Mouse (Mus musculus) heart, adult 18-20 months (tissue): ENCODE data around the gene Nid1. TPM values are rescaled to one million over a fixed set of nuclear protein-coding genes. Genes with fewer than 3 reads are reported as not detected.
A peak's percentile ranks its signal among the peaks of the same experiment; 100 is the strongest.
"Not testable (repeated sequence)": the region's sequence is repeated elsewhere in the genome, so short reads cannot be mapped to it uniquely, and the experiment has no call there.

Experiments used
- DNase-seq, 2 experiments: peaks; one replicate each; pipeline ENCODE4 v3.0.0; 2021 to 2022; ENCODE audit warnings: mixed read lengths in 1 of 2
- total RNA-seq, 2 experiments: library from RNA; stranded (reverse); gene quantifications; 2 replicates each; pipeline ENCODE4 v1.2.3; 2021

Gene Nid1
- total RNA-seq, 2 experiments from 2014 or later = 44.3 to 51.5 TPM

GRCm38 (mm10) chr13:13453332-13453731 is 16.0 kb downstream of the Nid1 start:
- DNase-seq = not testable (repeated sequence)

- not testable (repeated sequence) for DNase-seq
These were observed 16.9 kb downstream of the Nid1 start for GRCm38 (mm10) chr13:13454249-13454648.

DNA sequence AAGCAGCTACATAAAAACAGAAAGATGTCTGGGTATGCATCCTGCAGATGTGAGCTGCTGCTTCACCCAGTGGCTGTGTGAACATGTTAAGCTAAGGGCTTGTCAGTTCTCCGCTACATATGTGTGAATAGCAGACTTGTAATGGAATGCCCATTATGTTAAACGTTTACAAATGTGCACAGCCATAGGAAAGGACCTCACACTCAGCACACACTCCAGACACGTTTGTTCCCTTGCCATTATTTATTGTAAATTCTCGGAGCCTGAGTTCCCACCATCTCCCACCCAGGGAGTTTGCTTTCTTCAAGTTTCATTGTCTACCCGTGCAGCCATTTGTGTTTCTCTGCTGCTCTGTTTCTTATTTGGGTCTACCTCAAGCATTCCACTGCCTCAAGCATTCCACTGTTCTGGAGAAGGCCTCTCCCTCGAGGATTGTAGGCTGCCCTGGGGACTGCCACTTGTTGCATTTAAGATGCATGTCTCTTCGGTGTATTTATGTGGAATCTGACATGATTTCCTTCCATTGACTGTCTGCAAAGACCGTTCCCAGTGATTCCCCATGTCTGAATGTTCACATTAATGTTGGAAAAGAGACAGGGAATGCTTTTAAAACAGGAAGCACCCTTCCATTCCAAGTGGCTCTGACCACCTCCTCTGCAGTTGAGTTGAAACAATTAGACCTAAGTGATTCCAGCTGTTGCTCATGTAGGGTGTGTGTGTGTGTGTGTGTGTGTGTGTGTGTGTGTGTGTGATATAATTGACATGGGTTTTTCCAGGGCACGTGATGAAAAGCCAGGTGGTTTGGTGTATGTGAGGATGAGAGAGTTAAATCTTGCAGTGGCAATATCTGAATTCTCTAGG is 18.5 kb downstream of the Nid1 start:
- DNase-seq = not testable (repeated sequence)

DNA sequence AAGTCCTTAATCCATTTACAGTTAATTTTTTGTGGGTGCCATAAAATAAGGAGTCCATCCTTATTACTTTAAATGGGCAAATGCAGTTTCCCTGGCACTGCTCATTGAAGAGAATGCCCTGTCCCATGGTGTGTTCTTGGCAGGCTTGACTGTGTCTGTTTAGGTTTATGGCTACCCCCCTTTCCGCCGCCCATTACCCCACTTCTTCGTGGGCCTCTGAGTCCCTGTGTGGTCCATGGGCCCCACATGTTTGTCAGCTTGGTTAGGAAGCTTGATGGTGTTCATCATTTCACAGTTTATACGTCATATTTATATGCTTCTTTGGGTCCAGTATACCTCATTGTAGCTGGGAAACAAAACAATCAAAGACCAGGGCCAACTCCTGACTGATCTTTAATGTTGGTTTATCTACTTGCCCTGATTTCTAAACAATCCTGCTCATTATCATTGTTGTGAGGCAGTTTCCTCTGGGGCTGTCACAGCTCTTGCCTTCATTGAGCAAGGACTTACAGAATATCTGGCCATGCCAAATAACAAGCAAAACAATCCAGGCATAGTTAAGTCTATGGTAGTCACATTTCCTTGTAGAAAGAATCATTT is 20.9 kb downstream of the Nid1 start:
- DNase-seq = no peak

GRCm38 (mm10) chr13:13460521-13461138 is 23.3 kb downstream of the Nid1 start:
- DNase-seq = no peak

GRCm38 (mm10) chr13:13461446-13462192 is 24.3 kb downstream of the Nid1 start:
- no peak for DNase-seq

- no peak for DNase-seq
These were observed 26.6 kb downstream of the Nid1 start for GRCm38 (mm10) chr13:13463949-13464348.

- DNase-seq = not testable (repeated sequence)
These were observed 29.9 kb downstream of the Nid1 start for GRCm38 (mm10) chr13:13467249-13467648.

DNA sequence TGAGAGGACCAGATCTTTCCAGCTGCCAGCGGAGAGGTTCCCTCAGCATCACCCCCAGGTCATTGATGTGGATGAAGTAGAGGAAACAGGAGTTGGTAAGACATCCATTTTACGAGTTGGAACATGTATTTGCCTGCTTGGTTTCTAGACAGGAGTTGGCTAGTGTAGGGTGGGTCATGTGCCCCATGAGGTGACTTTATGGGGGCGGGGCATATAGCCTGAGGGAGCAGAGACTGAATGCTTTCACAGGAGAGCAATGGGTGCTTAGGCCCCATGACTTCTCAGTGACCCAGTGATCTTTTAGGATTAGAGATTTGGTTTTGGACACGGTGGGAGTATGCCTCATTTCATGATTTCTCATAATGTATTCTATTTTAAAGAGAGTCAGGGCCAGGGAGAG is 31.2 kb downstream of the Nid1 start:
- no peak for DNase-seq

GRCm38 (mm10) chr13:13471334-13471757 is 34.0 kb downstream of the Nid1 start:
- DNase-seq = no peak

DNA sequence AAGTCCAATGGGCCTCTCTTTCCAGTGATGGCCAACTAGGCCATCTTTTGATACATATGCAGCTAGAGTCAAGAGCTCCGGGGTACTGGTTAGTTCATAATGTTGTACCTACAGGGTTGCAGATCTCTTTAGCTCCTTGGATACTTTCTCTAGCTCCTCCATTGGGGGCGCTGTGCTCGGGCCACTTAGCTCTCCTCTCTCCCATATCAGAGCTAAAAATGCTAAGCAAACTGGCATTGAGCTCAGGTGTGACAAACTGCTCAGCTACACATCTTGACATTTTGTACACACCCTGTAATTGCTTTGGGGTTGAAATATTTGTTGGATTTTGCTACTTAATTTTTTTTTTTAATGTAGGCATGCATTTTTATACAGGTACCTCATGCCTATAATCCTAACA is 37.1 kb downstream of the Nid1 start:
- DNase-seq = not testable (repeated sequence)

DNA sequence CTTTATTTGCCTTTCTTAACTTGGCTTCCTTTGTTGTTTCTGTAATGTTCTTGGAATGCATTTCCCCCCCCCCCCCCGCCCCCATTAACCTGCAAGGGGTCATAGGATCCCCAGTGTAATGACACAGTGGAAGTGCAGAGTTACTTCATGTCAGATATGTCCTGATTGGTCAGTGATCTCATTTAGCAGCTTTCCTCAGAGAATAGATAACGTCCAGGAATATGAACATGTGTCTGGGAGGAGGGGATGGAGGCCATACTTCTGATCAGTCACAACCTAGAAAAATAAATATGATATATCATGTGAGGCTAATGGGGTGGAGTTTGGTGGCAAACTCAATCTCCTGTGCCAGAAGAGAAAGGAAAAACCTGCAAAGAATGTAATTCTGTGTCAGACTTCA is 37.6 kb downstream of the Nid1 start:
- DNase-seq = no peak

- DNase-seq = no peak
These were observed 39.2 kb downstream of the Nid1 start for GRCm38 (mm10) chr13:13476568-13476967.

DNA sequence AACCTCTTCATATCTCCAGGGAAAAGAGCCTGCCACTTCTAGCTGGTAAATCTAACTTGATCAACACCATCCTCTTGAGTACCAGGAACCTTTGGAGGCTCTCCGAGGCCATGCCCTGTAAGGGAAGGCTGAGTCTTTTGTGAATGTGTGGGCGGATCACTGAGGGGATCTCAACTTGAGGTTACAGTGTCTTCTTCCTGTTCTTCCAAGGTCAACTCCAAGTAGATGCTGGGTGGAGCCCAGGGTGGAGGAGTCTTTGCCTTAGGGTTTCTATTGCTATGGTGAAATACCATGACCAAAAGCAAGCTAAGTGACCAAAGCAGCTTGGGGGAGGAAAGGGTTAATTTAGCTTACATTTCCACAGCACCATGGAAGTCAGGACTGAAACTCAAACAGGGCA is 39.7 kb downstream of the Nid1 start:
- no peak for DNase-seq

- no peak for DNase-seq
These were observed 42.6 kb downstream of the Nid1 start for GRCm38 (mm10) chr13:13479986-13480385.

DNA sequence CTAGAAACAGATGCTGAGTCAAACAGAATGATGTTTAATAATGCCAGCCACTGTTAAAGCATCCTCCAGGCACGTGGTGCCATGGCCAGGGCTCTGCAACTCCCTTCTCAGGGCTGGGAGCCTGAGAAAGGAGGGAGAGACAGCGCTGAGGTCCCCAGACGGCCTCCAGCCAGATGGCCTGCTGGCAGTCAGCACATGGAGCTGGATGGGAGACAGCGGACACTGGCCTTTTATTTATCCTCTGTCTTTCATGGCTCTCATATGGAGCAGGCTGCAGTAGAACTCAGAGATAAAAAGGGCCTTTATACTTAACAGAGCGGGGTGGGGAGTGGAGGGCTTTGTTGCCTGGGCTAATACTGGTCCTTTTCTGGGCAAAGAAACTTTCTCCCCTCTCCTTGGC is 43.7 kb downstream of the Nid1 start:
- peak; percentile 77 to 87 for DNase-seq

GRCm38 (mm10) chr13:13481875-13482674 is 44.7 kb downstream of the Nid1 start:
- DNase-seq = no peak

DNA sequence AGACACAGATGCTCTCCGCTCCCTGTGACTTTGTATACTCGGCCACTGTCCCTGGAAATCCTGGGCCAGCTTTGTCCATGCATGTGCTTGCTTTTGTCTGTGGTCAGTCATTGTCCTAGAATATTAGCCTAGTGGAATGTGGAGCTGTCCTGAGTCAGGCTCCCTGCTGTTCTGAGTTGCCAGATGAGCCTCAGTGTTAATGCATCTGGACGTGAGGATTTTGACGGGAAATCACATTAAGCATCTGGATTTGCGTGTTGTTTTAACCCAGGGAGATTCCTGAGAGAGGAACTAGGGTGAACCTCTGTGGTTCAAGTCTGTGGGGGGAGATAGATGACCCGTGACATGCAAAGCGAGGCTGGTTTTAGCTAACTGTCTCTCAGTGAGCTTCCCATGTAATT is 47.0 kb downstream of the Nid1 start:
- no peak for DNase-seq

DNA sequence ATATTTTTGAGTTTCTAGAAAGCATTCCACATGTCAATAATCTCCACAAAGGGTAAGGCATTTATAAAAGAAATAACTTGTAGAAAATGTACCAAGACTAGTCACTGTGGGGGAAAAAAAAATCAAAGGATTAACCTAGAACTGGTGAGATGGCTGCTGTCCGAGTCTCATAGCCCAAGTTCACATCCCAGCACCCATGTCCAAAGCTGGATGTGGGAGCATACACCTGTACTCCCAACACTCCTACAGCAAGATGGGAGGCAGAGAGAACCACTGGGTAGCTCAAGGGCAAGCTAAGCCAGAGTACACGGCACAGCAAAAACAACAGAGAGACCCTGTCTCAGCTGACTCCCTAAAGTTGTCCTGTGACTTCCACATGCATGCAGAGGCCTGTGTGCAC is 47.5 kb downstream of the Nid1 start:
- no peak for DNase-seq

DNA sequence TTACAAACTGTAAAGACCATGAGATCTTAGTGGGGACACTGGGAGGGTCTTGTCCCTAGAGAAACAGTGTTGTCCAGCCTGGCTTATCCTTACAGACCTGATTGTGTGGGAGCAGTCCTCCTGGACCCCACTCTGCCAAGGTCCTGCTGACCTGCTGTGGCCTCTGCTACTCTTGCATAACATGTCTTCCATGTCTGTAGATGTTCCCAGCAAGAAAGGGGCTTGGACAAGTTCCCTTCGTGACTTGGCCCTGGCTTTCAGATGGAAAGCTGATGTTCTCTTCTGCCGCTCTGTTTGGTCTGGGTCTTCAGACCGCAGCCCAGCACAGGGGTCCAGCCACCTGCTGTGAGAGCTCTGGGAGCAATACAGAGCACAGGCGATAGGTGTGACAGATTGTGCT is 48.3 kb downstream of the Nid1 start:
- peak; percentile 72 to 82 for DNase-seq

- DNase-seq = peak; percentile 64 to 88
These were observed 50.5 kb downstream of the Nid1 start for GRCm38 (mm10) chr13:13487851-13488250.

DNA sequence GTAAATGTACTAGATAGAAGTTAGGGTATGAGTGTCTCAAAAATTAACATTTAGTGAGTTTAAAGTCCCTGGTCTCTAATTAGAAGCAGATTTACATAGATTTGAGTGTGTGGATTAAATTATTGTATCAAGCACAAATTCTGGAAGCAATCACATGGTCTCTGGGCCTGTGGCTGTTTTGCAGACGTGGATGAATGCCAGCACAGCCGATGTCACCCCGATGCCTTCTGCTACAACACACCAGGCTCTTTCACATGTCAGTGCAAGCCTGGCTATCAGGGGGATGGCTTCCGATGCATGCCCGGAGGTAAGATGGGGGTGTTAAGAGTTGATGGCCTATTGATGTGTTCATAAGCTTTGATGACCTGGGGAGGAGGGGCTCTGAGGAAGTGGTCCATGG is 52.5 kb downstream of the Nid1 start:
- no peak for DNase-seq
